Mouse (Mus musculus) bone marrow macrophage, adult 2 months (primary cell): ENCODE results near the gene Hunk.

Experiments used
- CTCF ChIP-seq: IDR thresholded peaks from 2 replicates; pipeline ENCODE4 v1.5.1; 2012; ENCODE audit warnings: low read depth, mild to moderate bottlenecking, low read length, moderate library complexity
- POLR2A ChIP-seq: IDR thresholded peaks from 2 replicates; pipeline ENCODE4 v1.6.1; 2012; ENCODE audit warnings: mild to moderate bottlenecking, low read depth, low read length, borderline replicate concordance

DNA sequence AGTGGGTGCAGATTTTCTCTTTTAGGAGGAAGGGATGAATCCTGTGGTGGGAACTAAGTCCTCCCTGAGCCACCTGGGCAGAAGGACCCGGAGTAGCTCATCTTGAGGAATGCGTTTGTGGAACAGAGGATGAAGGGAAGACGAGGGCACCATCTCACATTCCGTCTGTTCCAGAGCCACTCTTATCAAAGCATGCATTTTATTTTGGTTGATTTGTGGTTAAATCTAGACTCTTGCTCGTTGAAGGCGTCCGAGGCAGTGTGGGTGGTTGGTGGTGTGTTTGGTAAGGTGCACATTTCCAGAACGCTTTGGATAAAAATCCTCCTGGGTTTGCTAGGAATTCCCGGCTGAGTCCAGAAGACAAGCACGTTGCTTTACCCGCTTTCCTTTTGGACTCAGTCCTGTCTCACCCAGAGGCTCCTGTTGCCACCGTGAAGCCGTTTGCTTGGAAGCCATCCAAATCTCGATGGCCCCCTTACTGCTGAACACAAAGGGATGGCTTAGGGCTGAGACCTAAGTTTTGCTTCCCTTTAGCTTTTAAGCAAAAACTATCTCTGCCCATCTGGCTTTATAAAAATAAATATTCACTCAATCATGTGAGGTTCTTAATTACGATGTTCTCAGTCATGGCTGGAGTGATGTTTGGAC is 3.4 kb downstream of the Hunk start:
- TF ChIP-seq CTCF (no peak), POLR2A (no peak)
